Mouse (Mus musculus) splenic B cell, adult 2 months (primary cell): ENCODE measurements around the gene Cd163.

Experiments
- DNase-seq: peaks from one replicate; pipeline ENCODE4 v3.0.0-alpha.2; 2011; ENCODE audit warnings: low read depth, low spot score
- H3K27me3 ChIP-seq: 2 replicates; pipeline ENCODE4 v1.6.1; 2012; ENCODE audit warnings: mild to moderate bottlenecking, low read length, moderate library complexity, mixed read lengths; ENCODE audit not compliant: control insufficient read depth, poor library complexity, insufficient read depth, severe bottlenecking
- H3K36me3 ChIP-seq: 2 replicates; pipeline ENCODE4 v1.6.1; 2012; ENCODE audit warnings: mild to moderate bottlenecking, low read length, moderate library complexity, mixed read lengths; ENCODE audit not compliant: control insufficient read depth, poor library complexity, insufficient read depth, severe bottlenecking

Gene Cd163

DNA sequence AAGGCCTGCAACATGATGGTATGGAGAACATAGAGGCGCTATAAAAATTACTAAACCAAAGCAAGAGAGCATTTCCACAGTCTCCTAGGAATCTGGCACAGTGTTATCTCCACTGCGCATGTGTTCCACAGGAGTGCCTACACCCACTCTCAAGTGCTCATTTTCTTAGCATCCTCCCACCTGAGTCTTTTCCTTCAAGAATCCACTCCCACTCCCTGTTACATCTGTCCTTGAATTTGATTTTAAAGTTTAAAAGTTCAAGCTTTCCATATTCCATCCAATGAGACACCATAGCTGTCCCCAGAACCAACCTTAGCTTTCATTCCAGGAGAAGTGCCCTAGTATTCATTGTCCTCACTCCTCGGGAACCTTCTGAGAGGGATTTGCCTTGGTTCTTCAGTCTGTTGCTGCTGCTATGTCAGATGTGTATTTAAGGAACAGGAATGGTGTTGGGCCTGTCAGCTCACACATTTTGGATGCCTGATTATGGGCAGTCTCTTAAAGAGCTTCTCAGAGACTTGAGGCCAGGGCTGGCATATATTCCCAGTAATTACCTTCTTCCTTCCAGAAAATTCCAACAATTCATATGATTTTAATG, 24.0 kb downstream of the Cd163 start:
- H3K36me3 ChIP-seq: no peaks in the 10 kb centered on the region
- DNase-seq: no peak
- no peaks in the 10 kb centered on the region for H3K27me3 ChIP-seq

DNA sequence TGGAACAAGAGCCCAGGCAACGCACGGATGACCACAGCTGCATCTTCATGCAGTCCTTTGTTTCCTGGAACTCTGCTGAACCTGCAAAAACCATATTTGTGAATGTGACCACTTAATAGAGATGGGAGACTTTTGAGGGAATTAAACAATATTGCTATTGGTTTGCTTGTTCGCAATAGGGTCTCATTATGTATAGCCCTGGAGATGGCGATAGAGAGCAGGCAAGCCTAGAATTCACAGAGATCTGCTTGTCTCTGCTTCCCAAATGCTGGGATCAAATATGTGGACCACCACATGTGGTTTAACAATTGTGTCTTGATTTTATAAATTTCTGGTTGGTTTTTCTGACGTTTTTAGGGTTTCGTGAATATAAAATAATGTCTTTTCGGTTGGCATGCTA, 25.2 kb downstream of the Cd163 start:
- no peaks in the 10 kb centered on the region for H3K36me3 ChIP-seq
- no peaks in the 10 kb centered on the region for H3K27me3 ChIP-seq
- peak; percentile 15 for DNase-seq

DNA sequence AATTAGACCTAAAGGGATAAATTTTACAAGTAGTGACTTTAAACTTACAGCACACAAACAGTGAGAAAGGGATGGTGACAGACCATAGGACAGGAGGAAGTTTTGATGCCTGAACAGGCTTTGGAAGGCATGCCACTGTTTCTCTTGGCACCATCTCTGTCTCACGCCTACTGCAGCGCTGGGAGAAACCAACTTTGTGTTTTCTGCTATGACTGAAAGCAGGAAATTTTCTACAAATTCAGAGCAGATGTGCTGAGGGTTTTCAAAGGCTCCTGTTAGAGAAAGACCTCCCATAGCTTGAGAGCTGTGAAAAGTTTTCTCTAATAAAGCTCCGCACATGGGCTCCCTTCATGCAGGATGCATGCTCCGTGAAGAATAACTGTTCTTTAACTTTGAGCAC, 40.6 kb downstream of the Cd163 start:
- Histone ChIP-seq H3K27me3 (no peaks in the 10 kb centered on the region), H3K36me3 (no peaks in the 10 kb centered on the region)
- no peak for DNase-seq

DNA sequence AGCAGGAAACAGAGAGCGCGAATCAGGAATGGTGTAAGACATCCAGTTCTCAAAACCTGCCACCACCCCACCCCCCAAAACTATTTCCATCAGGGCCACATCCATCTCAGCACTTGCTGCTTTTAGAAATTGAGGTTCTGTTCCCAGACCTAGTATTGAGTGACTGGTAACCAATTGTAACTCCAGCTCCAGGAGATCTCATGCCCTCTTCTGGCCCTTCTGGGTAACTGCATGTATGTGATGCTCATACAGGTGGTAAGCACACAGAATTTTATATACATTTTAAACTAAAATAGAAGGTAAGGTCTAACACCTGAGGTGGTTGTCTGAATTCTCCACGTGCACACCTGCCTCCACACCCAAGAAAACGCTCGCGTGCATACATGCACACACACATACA, 42.2 kb downstream of the Cd163 start:
- DNase-seq: peak; percentile 4
- H3K27me3 ChIP-seq: no peaks in the 10 kb centered on the region
- no peaks in the 10 kb centered on the region for H3K36me3 ChIP-seq

DNA sequence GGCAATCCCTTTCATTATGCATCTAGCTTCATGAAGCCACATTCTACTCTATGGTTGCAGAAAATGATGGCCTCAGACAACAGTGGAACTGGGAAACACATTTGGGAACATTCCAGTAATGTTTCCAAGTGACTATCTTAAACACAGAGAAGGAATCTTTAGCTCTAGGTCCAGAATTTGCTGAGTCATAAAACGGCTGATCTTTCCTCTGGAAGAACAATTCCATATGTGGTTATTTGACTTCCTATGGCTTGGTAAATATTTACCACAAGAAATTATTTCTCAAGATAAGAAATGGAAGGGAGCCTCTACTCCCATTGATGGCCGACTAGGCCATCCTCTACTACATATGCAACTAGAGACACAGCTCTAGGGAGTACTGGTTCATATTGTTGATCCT, 48.8 kb downstream of the Cd163 start:
- no peaks in the 10 kb centered on the region for H3K36me3 ChIP-seq
- no peaks in the 10 kb centered on the region for H3K27me3 ChIP-seq
- no peak for DNase-seq

DNA sequence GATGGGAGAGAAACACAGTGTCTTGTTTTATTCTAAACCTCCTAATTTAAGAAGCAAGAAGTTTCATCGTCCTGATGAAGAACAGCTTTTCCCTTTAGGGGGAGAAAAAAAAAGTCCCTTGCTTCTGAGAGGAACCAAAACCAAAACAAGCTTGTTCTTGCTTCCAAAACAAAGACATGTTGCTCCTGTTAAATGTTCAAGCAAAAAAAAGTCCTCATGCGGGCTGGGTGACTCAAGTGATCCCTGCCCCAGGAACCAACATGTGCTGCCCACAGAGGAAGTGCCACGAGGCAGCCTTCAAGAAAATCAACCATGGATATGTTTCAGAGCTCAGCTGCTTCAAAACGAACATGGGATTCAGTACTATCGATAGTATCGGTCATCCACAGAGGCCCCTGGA, 54.5 kb downstream of the Cd163 start:
- Histone ChIP-seq H3K36me3 (no peaks in the 10 kb centered on the region), H3K27me3 (no peaks in the 10 kb centered on the region)
- no peak for DNase-seq

DNA sequence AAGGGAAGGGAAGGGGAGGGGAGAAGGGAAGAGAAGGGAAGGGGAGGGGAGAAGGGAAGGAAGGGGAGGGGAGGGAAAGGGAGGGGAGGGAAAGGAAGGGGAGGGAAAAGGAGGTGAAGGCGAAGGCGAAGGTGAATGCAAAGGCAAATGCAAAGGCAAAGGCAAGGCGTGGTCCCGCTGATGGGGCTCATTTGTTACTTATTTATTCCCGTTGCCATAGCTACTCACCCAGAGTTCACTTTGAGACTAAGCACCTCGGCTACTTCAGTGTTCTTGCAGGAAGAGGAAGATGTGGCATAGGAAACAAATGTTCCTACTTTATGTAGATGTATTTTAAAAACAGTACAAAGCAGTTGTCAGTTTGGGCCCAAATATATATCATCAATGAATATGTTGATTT, 56.1 kb downstream of the Cd163 start:
- Histone ChIP-seq H3K27me3 (no peaks in the 10 kb centered on the region), H3K36me3 (no peaks in the 10 kb centered on the region)
- no peak for DNase-seq

DNA sequence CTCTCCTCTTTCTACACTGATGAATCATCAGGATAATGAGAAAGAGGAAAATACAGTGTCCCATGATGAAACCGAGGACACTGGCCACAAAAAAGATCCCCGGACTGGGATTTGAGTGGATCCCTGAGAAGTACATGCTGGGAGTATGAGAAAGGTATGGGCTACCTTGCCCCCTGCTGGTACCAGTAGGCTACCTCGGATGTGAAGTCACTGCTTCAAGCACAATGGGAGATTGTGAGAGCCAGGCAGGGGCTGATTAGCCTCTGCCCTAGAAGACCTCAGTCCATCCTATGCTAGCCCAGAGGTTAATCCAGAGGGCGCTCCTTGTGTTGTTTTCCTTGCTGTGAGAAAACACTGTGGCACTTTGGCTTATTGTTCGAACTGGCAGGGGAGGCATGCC, 59.9 kb downstream of the Cd163 start:
- DNase-seq: no peak
- no peaks in the 10 kb centered on the region for H3K36me3 ChIP-seq
- no peaks in the 10 kb centered on the region for H3K27me3 ChIP-seq

DNA sequence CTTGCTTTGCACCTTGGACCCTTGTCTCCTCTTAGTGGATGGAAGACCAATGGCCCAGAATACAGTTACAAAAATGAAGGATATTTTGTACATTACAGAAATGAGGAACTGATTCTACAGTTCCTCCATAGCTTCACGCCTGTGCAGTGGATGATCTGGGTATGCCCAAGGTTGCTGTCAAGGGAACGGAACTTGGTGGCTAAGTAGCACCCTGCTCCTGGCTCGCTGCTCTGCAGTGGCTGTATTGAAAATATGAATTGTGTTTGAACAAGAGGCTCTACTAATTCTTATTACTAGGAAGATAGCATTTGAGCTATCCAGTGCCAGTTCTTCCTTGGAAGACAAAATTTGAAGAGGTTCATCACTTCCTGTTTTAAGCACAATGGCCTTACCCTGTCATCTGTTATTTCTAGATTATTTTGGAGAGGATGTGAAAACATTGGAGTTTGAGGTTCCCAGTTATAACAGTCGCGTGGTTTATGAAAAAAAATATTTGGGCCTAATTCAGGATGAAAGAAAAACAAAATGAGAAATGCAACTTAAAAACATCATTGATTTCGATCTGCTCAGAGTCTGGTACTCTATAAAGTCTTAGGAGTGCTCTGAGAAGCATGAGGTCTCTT, 69.2 kb downstream of the Cd163 start:
- DNase-seq: peak; percentile 57
- Histone ChIP-seq H3K27me3 (no peaks in the 10 kb centered on the region), H3K36me3 (no peaks in the 10 kb centered on the region)

DNA sequence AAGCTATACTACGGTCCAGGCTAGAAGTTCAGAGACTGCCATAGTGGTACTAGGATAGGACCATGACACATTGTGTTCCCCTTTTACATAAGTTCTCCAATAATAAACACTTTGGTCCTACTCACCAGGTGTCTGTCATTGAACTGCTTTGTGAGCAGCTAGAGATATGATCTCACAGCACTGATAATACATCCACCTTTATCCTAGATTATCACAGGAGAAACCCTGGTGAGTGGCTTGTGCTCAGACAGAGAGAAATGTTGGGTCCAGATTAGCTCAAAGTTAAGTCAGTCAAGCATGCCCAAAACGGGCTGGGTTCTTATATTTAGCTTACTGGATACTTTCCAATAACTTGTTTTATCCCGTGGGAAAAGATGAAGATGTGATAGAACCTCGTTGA, 70.2 kb downstream of the Cd163 start:
- DNase-seq: no peak
- Histone ChIP-seq H3K27me3 (no peaks in the 10 kb centered on the region), H3K36me3 (no peaks in the 10 kb centered on the region)

DNA sequence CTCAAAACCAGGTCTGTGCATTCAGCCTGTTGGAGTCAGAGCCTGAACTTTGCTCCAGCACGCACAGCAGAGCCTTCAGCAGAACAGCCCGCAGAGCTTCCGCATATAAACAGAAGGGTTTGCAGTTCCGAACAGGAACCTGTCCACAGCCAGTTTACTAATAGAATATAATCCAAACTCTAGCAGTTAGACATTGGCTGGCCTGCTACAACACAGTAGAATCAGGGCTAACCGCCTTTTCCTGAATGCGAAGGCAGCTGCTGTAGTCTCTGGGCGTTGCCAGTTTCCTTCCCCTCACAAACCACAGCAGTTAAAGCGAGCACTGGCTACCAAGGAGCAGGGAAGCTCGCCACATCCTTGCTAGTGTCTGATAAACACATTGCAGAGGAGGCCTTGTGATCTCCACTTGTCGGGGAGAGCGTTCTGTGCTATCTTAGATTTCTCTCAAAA, 71.0 kb downstream of the Cd163 start:
- peak; percentile 51 for DNase-seq
- Histone ChIP-seq H3K27me3 (no peaks in the 10 kb centered on the region), H3K36me3 (no peaks in the 10 kb centered on the region)

DNA sequence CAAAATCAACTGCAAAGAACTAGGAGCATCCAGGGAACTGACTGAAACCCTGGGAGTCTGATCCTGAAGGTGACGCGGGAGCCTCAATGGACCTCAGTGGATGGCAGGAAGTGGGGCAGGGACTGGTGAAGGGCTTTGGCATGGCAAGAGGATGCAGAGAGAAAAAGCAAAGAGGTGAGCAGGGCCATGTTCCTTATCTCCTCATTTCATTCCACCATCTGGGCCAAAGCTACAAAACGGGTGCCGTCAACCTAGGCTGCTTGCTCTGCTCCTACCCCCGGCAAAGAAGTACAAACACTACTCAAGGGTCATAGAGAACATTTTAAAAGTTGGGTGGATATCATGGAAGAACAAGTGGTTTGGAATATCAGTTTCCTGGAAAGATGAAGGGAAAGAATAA, 71.9 kb downstream of the Cd163 start:
- H3K27me3 ChIP-seq: no peaks in the 10 kb centered on the region
- DNase-seq: no peak
- no peaks in the 10 kb centered on the region for H3K36me3 ChIP-seq

DNA sequence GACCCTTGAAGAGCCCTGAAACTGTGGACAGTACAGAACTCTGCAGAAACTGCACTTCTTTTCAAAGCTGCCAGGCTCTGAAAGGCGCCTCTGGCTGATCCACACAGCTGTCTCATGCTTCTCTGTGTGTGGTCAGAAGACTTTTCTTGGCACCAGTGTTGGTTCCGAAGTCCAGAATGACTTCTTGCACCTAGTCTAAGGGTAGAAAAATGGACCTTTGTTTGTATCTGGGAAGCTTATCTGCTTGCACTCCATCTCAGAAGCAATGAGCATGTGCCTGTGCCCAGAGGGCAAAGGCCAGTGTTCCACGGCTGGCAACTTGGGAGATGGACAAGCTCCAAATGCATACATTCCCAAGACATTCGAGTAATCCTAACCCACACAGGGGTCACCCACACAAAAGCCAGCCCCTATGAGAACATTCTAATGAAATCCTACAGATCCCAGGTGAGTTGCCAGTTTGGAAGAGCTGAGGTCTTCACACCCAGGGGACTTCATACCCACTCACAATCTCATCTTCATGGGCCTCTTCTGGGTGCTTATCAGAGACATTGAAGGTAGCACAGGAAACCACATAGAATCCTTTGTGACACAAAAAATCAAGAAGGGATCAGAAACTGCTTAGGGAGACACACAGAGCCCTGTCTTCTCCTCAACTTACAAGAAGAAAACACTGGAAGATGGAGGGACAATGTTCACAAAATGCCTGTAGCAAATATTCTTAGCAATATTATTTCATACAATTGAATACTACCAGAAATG, 73.2 kb downstream of the Cd163 start:
- no peak for DNase-seq
- Histone ChIP-seq H3K36me3 (no peaks in the 10 kb centered on the region), H3K27me3 (no peaks in the 10 kb centered on the region)

DNA sequence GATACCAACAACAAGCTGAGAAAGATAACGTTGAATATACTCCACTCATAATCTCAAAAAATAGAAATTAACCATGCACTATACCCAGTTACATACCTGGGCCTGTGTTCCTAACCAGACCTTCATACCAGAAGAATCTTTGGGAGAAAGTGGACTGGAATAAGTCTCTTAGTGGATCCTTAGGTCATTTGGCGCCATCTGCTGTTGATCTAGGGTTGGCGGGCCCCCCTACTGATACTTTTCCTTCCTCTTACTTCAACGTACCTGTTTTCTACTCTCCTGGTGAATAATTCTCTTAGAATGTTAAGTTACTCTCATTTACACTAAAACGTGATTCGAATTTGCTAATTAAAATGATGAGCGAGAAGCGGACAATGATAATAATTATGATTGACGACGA, 74.9 kb downstream of the Cd163 start:
- peak; percentile 71 for DNase-seq
- H3K27me3 ChIP-seq: no peaks in the 10 kb centered on the region
- no peaks in the 10 kb centered on the region for H3K36me3 ChIP-seq
